ENCODE assay signal across 8 mouse cellular contexts in the genomic region with DNA sequence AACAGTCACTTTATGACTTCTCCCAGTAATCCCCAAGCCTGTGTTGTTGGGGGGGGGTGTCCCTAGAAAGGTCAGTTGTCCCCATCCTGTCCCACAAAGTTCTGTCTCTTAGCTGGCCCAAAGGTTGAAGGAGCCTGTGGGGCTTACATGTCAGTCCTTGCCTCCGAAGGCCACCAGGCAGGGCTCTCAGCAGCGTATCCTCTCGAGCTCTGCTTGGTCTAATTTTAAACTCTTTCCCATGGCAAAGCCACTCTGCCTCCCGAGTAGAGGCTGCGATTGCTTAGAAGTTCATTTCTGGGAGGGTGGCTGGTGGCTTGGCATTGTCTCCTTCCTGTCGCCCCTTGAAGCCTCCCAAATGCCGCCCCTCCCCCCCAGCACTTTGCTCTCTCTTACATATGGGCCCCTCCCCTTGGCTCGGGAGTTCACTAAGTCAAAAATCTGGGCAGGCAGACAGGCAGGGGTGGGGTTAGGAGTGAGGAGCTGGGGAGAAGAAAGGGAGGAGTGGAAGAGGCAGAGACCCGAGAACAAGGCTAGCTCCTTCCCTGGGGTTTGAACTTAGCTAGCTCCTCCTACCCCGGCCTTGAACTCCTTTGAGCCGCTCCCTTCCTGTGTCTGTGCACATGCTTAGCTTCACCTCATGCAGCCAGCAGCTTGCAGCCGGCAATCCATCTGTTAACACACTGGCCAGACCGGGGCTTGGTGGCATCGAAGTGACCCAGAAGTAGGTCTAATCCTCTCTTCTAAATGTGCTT.
DNase-seq lines count a peak whose midpoint lies in the region; ATAC-seq and TF ChIP-seq lines count a peak whose summit lies in the region.

No protein-coding gene starts in this region.

- no peak for TF ChIP-seq POLR2A in thymus, adult 2 months (IDR thresholded peaks at IDR 0.05; ENCODE audit: control insufficient read depth, extremely low read depth, insufficient read depth, low read length, poor library complexity)

- DNase-seq in cerebellum, adult 11-12 months: peak; percentile 43
- DNase-seq in forebrain, embryonic 11.5 days (ENCODE audit: low spot score): no peak
- peak; percentile 70 to 76 for DNase-seq in heart, postnatal 14 days
- DNase-seq in kidney, postnatal 4 days: peak; percentile 83 to 90
- DNase-seq in thymus, adult 2 months: peak; percentile 10
- DNase-seq in layer of hippocampus, adult 8-10 months (ENCODE audit: low spot score in 2 of 2): no peak

- ATAC-seq in cerebellum, adult (ENCODE audit: insufficient number of reproducible peaks, low FRiP score, low TSS enrichment): no peak
- ATAC-seq in forebrain, embryonic 11.5 days (replicated peaks; ENCODE audit: low FRiP score): peak; percentile 40
- ATAC-seq in midbrain, embryonic 13.5 days: peak; percentile 34

- no peaks in the 10 kb centered on the region for H3K36me3 ChIP-seq in forebrain, embryonic 11.5 days (ENCODE audit: control insufficient read depth, insufficient read depth, low read length)
- no peaks in the 10 kb centered on the region for H3K36me3 ChIP-seq in midbrain, embryonic 13.5 days
- H3K36me3 ChIP-seq in thymus, adult 2 months (ENCODE audit: control insufficient read depth, insufficient read depth, low read length): no peaks in the 10 kb centered on the region

- H3K4me1 ChIP-seq in forebrain, embryonic 11.5 days (replicated peaks; ENCODE audit: control insufficient read depth, insufficient read depth, low read length): peaks cover 11% of the 10 kb centered on the region; the same call in 1 of the 2 replicates
- H3K4me1 ChIP-seq in midbrain, embryonic 13.5 days (replicated peaks): peaks cover 58% of the 10 kb centered on the region
- no peaks in the 10 kb centered on the region; the same call in 1 of the 2 replicates for H3K4me1 ChIP-seq in thymus, adult 2 months (replicated peaks; ENCODE audit: control insufficient read depth, insufficient read depth, low read length)

- intact Hi-C loops in heart, postnatal 14 days (cut with DNase I): no loop called here

- WGBS in forebrain, embryonic 11.5 days: 23% methylated on average over 14 of the region's 14 CpGs
- WGBS in midbrain, embryonic 13.5 days: 11% methylated on average over 14 of the region's 14 CpGs
- WGBS in thymus, adult 2 months: 31% methylated on average over 14 of the region's 14 CpGs

- no peak for TF ChIP-seq CTCF in thymus, adult 2 months (IDR thresholded peaks at IDR 0.05; ENCODE audit: borderline replicate concordance, control insufficient read depth, extremely low read depth, insufficient read depth, low read length, poor library complexity)

- H3K9ac ChIP-seq in forebrain, embryonic 11.5 days (ENCODE audit: low read length): no peak overlapping the region
- no peak overlapping the region for H3K9ac ChIP-seq in midbrain, embryonic 13.5 days (replicated peaks)

- no peak overlapping the region for H3K27ac ChIP-seq in forebrain, embryonic 11.5 days (ENCODE audit: low read depth, low read length)
- H3K27ac ChIP-seq in midbrain, embryonic 13.5 days: no peak overlapping the region
- no peak overlapping the region for H3K27ac ChIP-seq in thymus, adult 2 months (ENCODE audit: control insufficient read depth, insufficient read depth, low read length)

- H3K4me3 ChIP-seq in forebrain, embryonic 11.5 days (ENCODE audit: low read depth, low read length): no peak overlapping the region
- H3K4me3 ChIP-seq in midbrain, embryonic 13.5 days (replicated peaks): no peak overlapping the region
- H3K4me3 ChIP-seq in thymus, adult 2 months (ENCODE audit: control insufficient read depth, insufficient read depth, low read length): 0 out of 2 replicates have a peak overlapping the region, but pooled peaks have one; percentile 6

- H3K4me2 ChIP-seq in forebrain, embryonic 11.5 days (ENCODE audit: low read depth, low read length, severe bottlenecking): no peak overlapping the region
- 0 out of 2 replicates have a peak overlapping the region, but pooled peaks have one; percentile 17 for H3K4me2 ChIP-seq in midbrain, embryonic 13.5 days (replicated peaks)

- no peaks in the 10 kb centered on the region for H3K27me3 ChIP-seq in forebrain, embryonic 11.5 days (ENCODE audit: control insufficient read depth, insufficient read depth, low read length)
- no peaks in the 10 kb centered on the region for H3K27me3 ChIP-seq in midbrain, embryonic 13.5 days
- H3K27me3 ChIP-seq in thymus, adult 2 months (ENCODE audit: control insufficient read depth, insufficient read depth, low read length): no peaks in the 10 kb centered on the region

- H3K9me3 ChIP-seq in forebrain, embryonic 11.5 days (ENCODE audit: control insufficient read depth, low read length): no peaks in the 10 kb centered on the region
- no peaks in the 10 kb centered on the region for H3K9me3 ChIP-seq in midbrain, embryonic 13.5 days

Comparison
In these comparisons a context has a peak if more than half of its experiments do, and no peak if none do; other contexts are left out.
1. DNase-seq: peak in cerebellum, adult 11-12 months (single experiment), heart, postnatal 14 days (2 of 2), kidney, postnatal 4 days (2 of 2) and thymus, adult 2 months (single experiment); none in forebrain, embryonic 11.5 days (single experiment) and layer of hippocampus, adult 8-10 months (0 of 2).